Mouse (Mus musculus): Measurements from ENCODE around the gene Zbtb18. TPM values are rescaled to one million over a fixed set of nuclear protein-coding genes. Genes with fewer than 3 reads are reported as not detected.

Gene Zbtb18
- total RNA-seq (2021) = 100 to 1,000 TPM; 351 to 386 TPM
- long read RNA-seq, experiment 1, full-length matches to known transcripts = 151 of 215 reads
- long read RNA-seq, experiment 1, partial matches to known transcripts = 11 of 215 reads
- long read RNA-seq, experiment 1, other reads (novel, unspliced or antisense) = 53 of 215 reads
- long read RNA-seq, experiment 2, full-length matches to known transcripts = 84 of 127 reads
- long read RNA-seq, experiment 2, partial matches to known transcripts = 5 of 127 reads
- long read RNA-seq, experiment 2, other reads (novel, unspliced or antisense) = 38 of 127 reads

DNA sequence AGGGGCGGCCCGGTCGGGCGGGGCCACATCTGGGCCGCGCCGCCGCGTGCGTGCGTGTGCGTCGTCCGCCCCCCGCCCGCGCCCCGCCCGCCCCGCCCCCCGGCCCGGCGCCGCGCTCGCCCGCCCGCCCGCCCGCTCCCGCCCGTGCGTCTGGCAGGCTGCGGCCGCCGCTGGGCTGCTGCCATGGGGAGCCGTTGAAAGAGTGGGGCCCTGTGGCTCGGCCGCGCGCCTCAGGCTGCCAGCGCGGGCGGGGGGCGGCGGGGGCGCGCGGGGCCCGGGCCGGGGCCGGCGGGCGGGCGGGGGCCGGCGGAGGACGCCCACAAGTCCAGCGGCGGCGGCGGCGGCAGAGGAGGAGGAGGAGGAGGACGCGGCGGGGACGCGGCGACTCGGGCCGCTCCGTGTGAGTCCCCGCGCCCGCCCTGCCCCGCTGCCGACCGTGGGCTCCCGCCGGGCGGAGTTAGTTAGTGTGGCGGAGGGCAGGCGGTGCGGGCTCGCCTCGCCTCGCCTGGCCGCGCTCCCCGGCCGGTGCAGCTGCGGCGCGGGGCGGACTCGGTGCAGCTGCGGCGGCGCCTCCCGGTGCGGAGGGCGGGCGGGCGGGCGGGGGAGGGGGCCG, at the start of gene Zbtb18:
Zbtb18 (plus strand) TSS at position 156 of the 613 bp plus-strand sequence.
- DNase-seq (ENCODE audit: extremely low spot score in 1 of 2, low spot score in 2 of 2) = peak in 1 of 2 experiments; percentile 25
- Histone ChIP-seq H3K4me3 (peak within 1 kb of the TSS; percentile 83), H3K27ac (peak within 1 kb of the TSS; percentile 92)
- intact Hi-C loops (cut with DNase I) = loop anchor here (5.0 to 10.0 kb wide), 4 partner anchors 185 to 565 kb away; partner anchors contain the start of gene Akt3
- no peak for TF ChIP-seq CTCF (IDR thresholded peaks at IDR 0.05)

DNA sequence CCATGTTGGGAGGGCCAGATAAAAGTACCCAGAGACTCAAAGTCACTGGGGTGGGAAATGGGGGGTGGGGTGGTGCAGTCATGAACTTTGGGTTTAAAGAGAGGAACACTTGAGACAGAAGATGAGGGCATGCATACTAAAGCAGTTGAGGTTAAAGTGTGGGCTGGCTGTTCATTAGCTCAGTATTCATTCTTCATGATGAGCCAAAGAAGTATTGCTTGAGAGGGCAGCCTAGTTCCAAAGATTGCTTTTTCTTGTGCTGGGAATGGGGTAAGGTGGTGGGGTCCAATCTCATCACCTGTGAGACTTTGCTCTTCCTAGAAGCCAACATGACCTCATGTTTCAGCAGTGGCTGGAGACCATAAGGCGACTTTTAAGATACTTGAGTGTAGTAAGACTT, 44.7 kb upstream of the Zbtb18 start:
- TF ChIP-seq CTCF (IDR thresholded peaks at IDR 0.05) = no peak
- Histone ChIP-seq H3K27ac (no peak overlapping the region), H3K4me3 (no peak overlapping the region)
- DNase-seq (ENCODE audit: extremely low spot score in 1 of 2, low spot score in 2 of 2) = no peak
- intact Hi-C loops (cut with DNase I) = no loop called here

DNA sequence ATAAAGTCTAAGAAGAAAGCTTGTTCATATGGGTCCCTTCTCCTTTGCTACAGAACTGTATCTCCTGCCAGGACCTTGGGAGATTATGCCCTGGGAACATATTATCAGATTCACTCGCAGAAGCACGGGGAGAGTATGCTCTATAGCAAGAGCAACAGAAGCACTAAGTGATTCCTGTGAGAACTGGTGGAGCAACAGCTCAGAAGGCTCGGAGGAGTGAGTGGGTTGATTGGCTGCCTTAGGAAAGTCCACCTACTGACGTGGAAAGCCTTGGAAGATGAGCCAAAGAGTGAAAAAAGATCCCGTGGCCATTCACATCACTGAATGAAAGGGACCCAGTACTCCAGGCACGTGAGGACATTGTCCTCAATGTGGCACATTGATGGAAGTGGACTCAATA, 37.0 kb upstream of the Zbtb18 start:
- TF ChIP-seq CTCF (IDR thresholded peaks at IDR 0.05) = no peak
- DNase-seq (ENCODE audit: extremely low spot score in 1 of 2, low spot score in 2 of 2) = peak in 1 of 2 experiments; percentile 30
- intact Hi-C loops (cut with DNase I) = no loop called here
- Histone ChIP-seq H3K4me3 (no peak overlapping the region), H3K27ac (no peak overlapping the region)

DNA sequence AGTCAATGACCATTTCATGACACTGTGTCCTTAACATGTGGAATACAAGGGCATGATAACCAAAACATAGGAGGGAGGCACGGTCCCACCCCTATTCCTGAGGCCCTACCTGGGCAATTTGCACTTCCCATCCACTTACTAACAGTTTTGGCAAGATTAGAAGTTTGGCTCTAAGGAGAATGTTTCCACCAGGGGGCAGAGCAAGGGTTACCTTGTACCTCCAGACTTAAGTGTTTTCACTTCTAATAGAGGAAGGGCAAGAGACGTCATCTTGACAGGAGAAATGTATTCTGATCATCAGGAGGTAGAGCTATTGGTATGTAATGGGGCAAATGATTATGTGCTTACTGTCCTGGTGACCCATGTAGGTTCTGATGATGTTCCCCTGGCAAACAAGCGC, 33.5 kb upstream of the Zbtb18 start:
- H3K4me3 ChIP-seq = no peak overlapping the region
- DNase-seq (ENCODE audit: extremely low spot score in 1 of 2, low spot score in 2 of 2) = no peak
- H3K27ac ChIP-seq = no peak overlapping the region
- TF ChIP-seq CTCF (IDR thresholded peaks at IDR 0.05) = peak; percentile 45
- intact Hi-C loops (cut with DNase I) = no loop called here

DNA sequence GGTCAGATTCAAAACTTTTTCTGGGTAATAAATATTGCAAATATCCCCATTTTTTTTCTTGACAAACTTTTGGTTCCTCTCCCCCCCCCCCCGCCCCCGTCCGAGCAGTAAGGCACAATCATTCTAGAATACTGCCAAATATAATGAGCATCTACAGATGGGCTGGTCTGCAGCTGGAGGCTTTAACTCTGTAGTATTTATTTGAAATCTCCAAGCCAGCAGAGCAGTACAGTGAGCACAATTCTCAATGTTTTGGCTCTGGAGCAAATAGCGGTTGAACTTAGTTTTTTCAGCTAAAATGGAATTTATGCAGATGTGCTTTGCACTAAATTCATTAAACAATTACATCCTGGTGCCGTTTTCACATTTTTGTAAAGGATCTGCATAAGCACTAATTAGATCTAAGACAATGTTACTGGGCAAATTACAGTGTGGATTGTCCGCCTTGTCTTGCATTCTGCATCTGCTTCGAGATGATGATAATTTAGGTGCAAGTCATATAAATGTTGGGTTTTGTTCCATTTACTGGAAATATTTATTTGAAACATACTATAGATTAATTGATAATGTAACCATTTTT, 31.3 kb upstream of the Zbtb18 start:
- Histone ChIP-seq H3K4me3 (no peak overlapping the region), H3K27ac (no peak overlapping the region)
- TF ChIP-seq CTCF (IDR thresholded peaks at IDR 0.05) = no peak
- DNase-seq (ENCODE audit: extremely low spot score in 1 of 2, low spot score in 2 of 2) = no peak
- intact Hi-C loops (cut with DNase I) = no loop called here

DNA sequence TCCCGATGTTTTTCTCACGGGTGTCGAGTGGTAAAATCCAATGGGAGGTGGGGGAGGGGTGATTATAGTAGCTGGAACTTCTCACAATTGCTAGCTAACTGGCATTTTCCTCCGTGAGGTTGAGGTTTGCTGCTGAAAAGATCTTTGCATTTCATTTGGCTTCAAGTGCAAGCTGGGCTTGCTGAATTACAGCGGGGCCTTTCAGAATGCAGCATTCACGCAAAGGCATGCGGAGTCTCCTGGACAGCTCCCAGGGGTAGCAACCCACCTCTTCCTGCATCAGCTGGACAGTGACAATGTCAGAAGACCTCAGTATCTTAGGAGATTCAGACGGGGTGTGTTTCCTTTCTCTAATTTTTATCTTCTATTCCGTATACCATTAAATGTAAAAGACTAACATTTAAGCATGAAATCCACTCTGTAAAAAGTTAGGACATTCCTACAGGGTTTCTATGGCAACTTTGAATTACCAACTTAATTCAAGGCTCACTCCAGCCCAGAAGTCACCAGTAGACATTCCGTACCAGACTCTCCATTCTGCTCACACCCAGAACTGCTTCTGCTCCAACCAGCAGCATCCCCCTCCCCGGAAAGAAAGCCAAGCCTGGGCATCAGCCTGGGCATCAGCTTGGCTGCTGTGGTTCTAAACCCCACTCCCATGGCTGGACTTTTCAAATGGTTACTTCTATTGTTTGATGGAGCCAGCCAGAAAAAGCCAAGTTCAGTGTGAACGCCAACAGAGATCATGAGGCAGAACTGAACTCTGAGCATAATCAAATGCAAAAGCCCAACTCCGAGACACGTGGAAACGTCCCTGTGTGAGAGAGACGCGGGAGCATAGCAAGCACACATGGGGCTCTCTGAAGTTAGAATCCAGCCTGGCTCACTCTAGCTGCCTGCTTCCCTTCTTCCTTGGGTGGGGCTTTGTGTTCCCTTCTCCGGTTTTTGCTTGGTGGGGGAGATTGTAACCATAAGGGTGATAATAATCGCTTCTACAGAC, 30.5 kb upstream of the Zbtb18 start:
- intact Hi-C loops (cut with DNase I) = no loop called here
- H3K4me3 ChIP-seq = no peak overlapping the region
- no peak overlapping the region for H3K27ac ChIP-seq
- TF ChIP-seq CTCF (IDR thresholded peaks at IDR 0.05) = no peak
- DNase-seq (ENCODE audit: extremely low spot score in 1 of 2, low spot score in 2 of 2) = no peak

DNA sequence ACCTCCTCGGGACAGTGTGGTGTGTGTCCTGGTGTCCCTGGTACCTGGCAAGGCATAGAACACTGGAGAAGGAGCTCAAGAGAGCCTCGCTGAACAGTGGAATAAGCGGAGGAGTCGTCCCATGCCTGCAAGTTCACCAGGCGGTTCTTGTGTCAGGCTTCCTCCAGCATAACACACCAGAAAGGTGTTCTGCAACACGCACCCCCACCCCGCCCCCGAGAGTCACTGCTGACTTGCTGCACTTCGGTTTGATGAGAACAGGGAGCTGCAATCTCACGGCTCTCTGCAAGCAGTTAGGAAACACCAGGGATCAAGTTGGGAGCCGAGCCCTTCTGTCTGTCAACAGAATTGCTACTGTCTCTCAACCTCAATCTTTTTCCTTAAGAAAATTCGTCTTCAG, 22.8 kb upstream of the Zbtb18 start:
- Histone ChIP-seq H3K4me3 (no peak overlapping the region), H3K27ac (no peak overlapping the region)
- TF ChIP-seq CTCF (IDR thresholded peaks at IDR 0.05) = no peak
- peak in 1 of 2 experiments; percentile 17 for DNase-seq (ENCODE audit: extremely low spot score in 1 of 2, low spot score in 2 of 2)
- intact Hi-C loops (cut with DNase I) = no loop called here

DNA sequence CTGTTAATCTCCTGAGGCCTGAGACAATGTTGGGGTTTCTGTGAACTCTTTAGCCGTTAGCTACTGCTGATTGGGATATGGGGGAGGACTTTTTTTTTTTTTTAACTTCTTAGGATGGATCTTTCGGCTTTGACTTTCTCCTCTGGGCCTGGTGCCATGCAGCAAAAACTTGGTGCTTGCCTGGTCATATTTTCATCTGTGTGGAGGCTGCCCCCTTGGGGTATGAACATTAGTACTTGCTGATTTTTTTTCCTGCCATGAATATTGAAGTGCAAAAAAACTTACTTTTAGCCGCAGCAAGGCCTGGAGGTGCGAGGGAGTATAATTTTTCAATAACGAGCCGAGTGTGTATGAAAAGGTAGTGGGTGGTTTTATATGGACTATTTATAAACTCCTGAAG, 22.0 kb upstream of the Zbtb18 start:
- peak; percentile 45 for TF ChIP-seq CTCF (IDR thresholded peaks at IDR 0.05)
- H3K27ac ChIP-seq = no peak overlapping the region
- no peak overlapping the region for H3K4me3 ChIP-seq
- intact Hi-C loops (cut with DNase I) = no loop called here
- no peak for DNase-seq (ENCODE audit: extremely low spot score in 1 of 2, low spot score in 2 of 2)

DNA sequence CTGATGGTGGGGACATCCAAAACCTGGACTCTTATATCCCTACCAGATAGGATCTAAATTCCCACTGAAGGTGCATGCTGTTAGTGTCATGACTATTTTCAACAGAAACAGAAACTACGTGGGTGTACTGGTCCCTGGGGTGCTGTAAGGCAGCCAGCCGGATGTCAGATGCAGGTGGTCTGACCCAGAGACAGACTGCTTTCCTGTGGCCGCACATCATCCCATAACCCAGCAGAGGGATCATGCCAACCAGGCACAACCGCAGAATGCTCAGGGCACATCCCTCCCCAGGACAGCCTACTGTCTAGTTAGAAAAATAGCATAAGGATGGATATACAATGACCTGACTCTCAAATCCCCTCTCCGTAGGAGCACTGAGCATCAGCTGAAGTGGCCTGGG, 14.3 kb upstream of the Zbtb18 start:
- no peak for DNase-seq (ENCODE audit: extremely low spot score in 1 of 2, low spot score in 2 of 2)
- Histone ChIP-seq H3K27ac (peak overlapping the region; percentile 50; the same call in 1 of the 2 replicates), H3K4me3 (peak overlapping the region; percentile 31; the same call in 1 of the 2 replicates)
- intact Hi-C loops (cut with DNase I) = loop anchor here (1.0 to 5.0 kb wide), 4 partner anchors 46 to 171 kb away; partner anchors contain the start of gene Akt3
- TF ChIP-seq CTCF (IDR thresholded peaks at IDR 0.05) = no peak; the same call in 1 of the 2 replicates

DNA sequence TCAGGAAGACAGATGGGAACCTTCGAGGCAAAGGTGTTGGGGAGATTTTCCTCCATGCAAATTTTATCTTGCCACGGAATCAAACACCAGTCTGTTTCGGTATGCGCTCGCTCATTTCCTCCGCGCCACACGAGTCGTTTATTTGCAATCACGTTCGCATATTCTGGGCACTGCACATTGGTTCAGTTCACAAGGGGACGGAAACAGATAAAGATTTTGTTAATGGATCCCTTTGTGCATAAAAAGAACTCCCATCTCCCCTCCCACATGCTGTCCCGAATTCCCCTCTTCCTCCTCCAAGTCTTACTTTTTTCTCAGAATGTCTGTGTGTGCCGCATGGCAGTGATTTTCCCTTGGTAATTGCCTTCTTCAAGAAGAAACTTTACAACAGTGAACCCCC, 13.8 kb upstream of the Zbtb18 start:
- Histone ChIP-seq H3K4me3 (peak overlapping the region; percentile 31), H3K27ac (peak overlapping the region; percentile 50; the same call in 1 of the 2 replicates)
- TF ChIP-seq CTCF (IDR thresholded peaks at IDR 0.05) = no peak
- peak in 1 of 2 experiments; percentile 13 for DNase-seq (ENCODE audit: extremely low spot score in 1 of 2, low spot score in 2 of 2)
- intact Hi-C loops (cut with DNase I) = loop anchor here (1.0 to 5.0 kb wide), 4 partner anchors 46 to 171 kb away; partner anchors contain the start of gene Akt3

DNA sequence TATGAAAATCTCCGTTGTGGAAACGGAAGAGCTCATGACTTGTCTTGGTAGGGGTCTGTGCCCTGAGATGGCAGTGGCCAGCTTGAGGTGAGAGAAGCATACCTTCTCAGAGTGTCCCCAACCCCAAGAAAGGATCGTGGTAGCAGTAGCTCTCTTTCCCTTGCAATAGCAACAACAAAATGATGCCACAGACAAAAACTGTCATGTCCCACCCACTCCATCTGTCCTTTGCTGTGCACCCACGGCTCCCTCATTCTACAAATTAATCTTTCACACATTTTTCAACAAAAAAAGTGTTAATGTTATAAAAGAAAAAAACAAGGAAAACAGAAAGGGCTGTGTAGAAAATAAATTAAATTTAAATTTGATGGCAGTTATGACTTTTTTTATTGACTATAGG, 13.1 kb upstream of the Zbtb18 start:
- Histone ChIP-seq H3K27ac (peak overlapping the region; percentile 50; the same call in 1 of the 2 replicates), H3K4me3 (no peak overlapping the region)
- no peak for DNase-seq (ENCODE audit: extremely low spot score in 1 of 2, low spot score in 2 of 2)
- no peak for TF ChIP-seq CTCF (IDR thresholded peaks at IDR 0.05)
- intact Hi-C loops (cut with DNase I) = loop anchor here (2.0 to 5.0 kb wide), 3 partner anchors 47 to 172 kb away; partner anchors contain the start of gene Akt3
